In the genomic region with DNA sequence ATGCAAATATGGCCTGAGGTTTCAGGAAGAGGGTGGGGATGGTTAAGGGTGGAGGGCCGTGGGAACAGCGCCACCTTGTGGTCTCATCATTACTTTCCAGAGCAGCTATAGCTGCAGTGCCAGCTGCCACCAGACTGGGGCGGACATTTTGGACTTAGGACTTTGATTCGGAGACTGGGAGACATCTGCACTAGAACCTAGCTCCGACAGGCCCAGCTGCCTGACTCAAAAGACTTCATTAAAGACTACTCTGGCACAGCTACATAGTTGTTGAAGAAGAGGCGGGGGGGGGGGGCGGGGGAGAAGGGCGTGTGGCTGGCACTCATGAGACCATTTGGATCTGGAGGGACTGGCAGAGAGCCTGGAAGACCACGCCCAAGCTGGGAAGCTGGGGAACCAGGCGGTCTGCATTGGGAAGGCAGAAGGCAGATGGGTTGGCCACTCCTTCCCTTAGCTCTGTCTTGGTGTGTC, we compare ENCODE assay signal across 8 mouse cellular contexts. TPM values are rescaled to one million over a fixed set of nuclear protein-coding genes. Genes with fewer than 3 reads are reported as not detected.
DNase-seq lines count a peak whose midpoint lies in the region; ATAC-seq and TF ChIP-seq lines count a peak whose summit lies in the region.

No protein-coding gene starts in this region.

- WGBS in heart, embryonic 12.5 days = 6% methylated on average over 10 of the region's 10 CpGs
- 12% methylated on average over 10 of the region's 10 CpGs for WGBS in kidney, embryonic 16.5 days

- no peak overlapping the region for H3K4me3 ChIP-seq in bone marrow macrophage, adult 2 months (ENCODE audit: insufficient read depth, low read length)
- no peak overlapping the region for H3K4me3 ChIP-seq in embryonic fibroblast, embryonic 13.5 days (ENCODE audit: insufficient read depth, low read length)
- peak overlapping the region; percentile 13; the same call in 1 of the 2 replicates for H3K4me3 ChIP-seq in heart, embryonic 12.5 days
- peak overlapping the region; percentile 13; the same call in 1 of the 2 replicates for H3K4me3 ChIP-seq in kidney, embryonic 16.5 days (ENCODE audit: low read length)
- H3K4me3 ChIP-seq in myocyte = no peak overlapping the region

- no peaks in the 10 kb centered on the region for H3K4me1 ChIP-seq in bone marrow macrophage, adult 2 months (ENCODE audit: control insufficient read depth, insufficient read depth, low read length)
- H3K4me1 ChIP-seq in embryonic fibroblast, embryonic 13.5 days (ENCODE audit: control insufficient read depth, insufficient read depth, low read length) = no peaks in the 10 kb centered on the region
- peaks cover 16% of the 10 kb centered on the region for H3K4me1 ChIP-seq in heart, embryonic 12.5 days (replicated peaks)
- peaks cover 7% of the 10 kb centered on the region; the same call in 1 of the 2 replicates for H3K4me1 ChIP-seq in kidney, embryonic 16.5 days (ENCODE audit: insufficient read depth, low read length)

- DNase-seq in A20 (ENCODE audit: low read depth, low spot score) = peak; percentile 75
- peak; percentile 71 for DNase-seq in liver
- peak; percentile 60 to 83 for DNase-seq in spleen, postnatal 4 days (ENCODE audit: low spot score in 2 of 2)

- H3K9me3 ChIP-seq in heart, embryonic 12.5 days (replicated peaks) = no peaks in the 10 kb centered on the region; the same call in 1 of the 2 replicates
- H3K9me3 ChIP-seq in kidney, embryonic 16.5 days (ENCODE audit: low read length) = no peaks in the 10 kb centered on the region

- no peak for TF ChIP-seq POLR2A in bone marrow macrophage, adult 2 months (IDR thresholded peaks at IDR 0.05; ENCODE audit: borderline replicate concordance, low read depth, low read length)
- TF ChIP-seq POLR2A in embryonic fibroblast, embryonic 13.5 days (IDR thresholded peaks at IDR 0.05; ENCODE audit: low read depth, low read length) = no peak
- TF ChIP-seq POLR2A in myocyte (IDR thresholded peaks at IDR 0.05; ENCODE audit: insufficient read length, low read depth) = peak; percentile 26

- H3K79me2 ChIP-seq in myocyte (ENCODE audit: control insufficient read depth, insufficient read depth) = no peaks in the 10 kb centered on the region

- H3K27ac ChIP-seq in bone marrow macrophage, adult 2 months (ENCODE audit: insufficient read depth, low read depth, low read length) = no peak overlapping the region
- no peak overlapping the region for H3K27ac ChIP-seq in embryonic fibroblast, embryonic 13.5 days (ENCODE audit: insufficient read depth, low read length)
- no peak overlapping the region for H3K27ac ChIP-seq in heart, embryonic 12.5 days (ENCODE audit: poor library complexity, severe bottlenecking)
- H3K27ac ChIP-seq in kidney, embryonic 16.5 days (ENCODE audit: low read length) = no peak overlapping the region

- peak; percentile 74 for ATAC-seq in heart, embryonic 12.5 days (ENCODE audit: insufficient number of reproducible peaks, low FRiP score)
- ATAC-seq in kidney, embryonic 16.5 days (ENCODE audit: low FRiP score, low TSS enrichment) = peak; percentile 84

- H3K36me3 ChIP-seq in heart, embryonic 12.5 days = no peaks in the 10 kb centered on the region
- H3K36me3 ChIP-seq in kidney, embryonic 16.5 days (ENCODE audit: insufficient read depth, low read length) = no peaks in the 10 kb centered on the region
- no peaks in the 10 kb centered on the region for H3K36me3 ChIP-seq in myocyte (ENCODE audit: control insufficient read depth, insufficient read depth)

- H3K4me2 ChIP-seq in heart, embryonic 12.5 days = peak overlapping the region; percentile 59
- peak overlapping the region; percentile 44 for H3K4me2 ChIP-seq in kidney, embryonic 16.5 days (replicated peaks; ENCODE audit: low read depth, low read length)
- H3K4me2 ChIP-seq in myocyte (ENCODE audit: low read depth) = peak overlapping the region; percentile 24

- H3K9ac ChIP-seq in heart, embryonic 12.5 days = no peak overlapping the region
- H3K9ac ChIP-seq in kidney, embryonic 16.5 days (replicated peaks; ENCODE audit: low read length) = 0 out of 2 replicates have a peak overlapping the region, but pooled peaks have one; percentile 29

- H3K27me3 ChIP-seq in heart, embryonic 12.5 days (replicated peaks) = no peaks in the 10 kb centered on the region
- H3K27me3 ChIP-seq in kidney, embryonic 16.5 days (ENCODE audit: insufficient read depth, low read length) = no peaks in the 10 kb centered on the region
- no peaks in the 10 kb centered on the region for H3K27me3 ChIP-seq in myocyte (ENCODE audit: control insufficient read depth, insufficient read depth, insufficient read length)

- H3ac ChIP-seq in myocyte (ENCODE audit: control insufficient read depth, insufficient read length) = no peak overlapping the region

- TF ChIP-seq CTCF in bone marrow macrophage, adult 2 months (IDR thresholded peaks at IDR 0.05; ENCODE audit: low read depth, low read length) = peak; percentile 82
- peak; percentile 98 for TF ChIP-seq CTCF in embryonic fibroblast, embryonic 13.5 days (IDR thresholded peaks at IDR 0.05; ENCODE audit: borderline replicate concordance, insufficient read depth, low read length)

TF ChIP-seq in myocyte, 11 proteins besides CTCF, POLR2A, EP300 and RAD21:
- TF ChIP-seq MYOD1 (IDR thresholded peaks at IDR 0.05; ENCODE audit: control insufficient read depth in 1 of 3, insufficient read length in 2 of 3, low read depth in 2 of 3) = peak in 1 of 3 experiments; percentile 40
- no peak for TF ChIP-seq TCF12 (IDR thresholded peaks at IDR 0.05; ENCODE audit: insufficient read depth, poor library complexity, severe bottlenecking)
- peak in 1 of 3 experiments; percentile 36 for TF ChIP-seq MYOG (IDR thresholded peaks at IDR 0.05; ENCODE audit: control insufficient read depth in 1 of 3, insufficient read depth in 1 of 3, insufficient read length in 2 of 3, low read depth in 2 of 3)

RNA-seq across cellular contexts. Expression of gene Dkk3, which starts 21.4 kb away (rescaled TPM):
- polyA plus RNA-seq in bone marrow macrophage, adult 2 months (2012; ENCODE audit: insufficient read depth, insufficient read length, missing spikeins) = 1.3 and 2.1 TPM in 2 replicates
- 130 and 148 TPM in 2 replicates for polyA plus RNA-seq in embryonic fibroblast, embryonic 13.5 days (2011; ENCODE audit: insufficient read length, low read depth, missing spikeins)
- polyA plus RNA-seq in heart, embryonic 12.5 days (2016; fragmentation: Nextera tagmentation; extraction: Ambion mirVana) = 91.4 and 96.7 TPM in 2 replicates
- 26.4 and 27.5 TPM in 2 replicates for polyA plus RNA-seq in kidney, embryonic 16.5 days (2015; fragmentation: Nextera tagmentation; extraction: Ambion mirVana)
- 0.10 TPM for polyA plus RNA-seq in myocyte (2012; fragmentation: generic; extraction: Trizol)

RNA-seq across cellular contexts. Expression of gene Mical2, which starts 45.4 kb away (rescaled TPM):
- polyA plus RNA-seq in bone marrow macrophage, adult 2 months (2012; ENCODE audit: insufficient read depth, insufficient read length, missing spikeins) = 8.5 and 12.5 TPM in 2 replicates
- 76.3 and 150 TPM in 2 replicates for polyA plus RNA-seq in embryonic fibroblast, embryonic 13.5 days (2011; ENCODE audit: insufficient read length, low read depth, missing spikeins)
- 156 and 163 TPM in 2 replicates for polyA plus RNA-seq in heart, embryonic 12.5 days (2016; fragmentation: Nextera tagmentation; extraction: Ambion mirVana)
- polyA plus RNA-seq in kidney, embryonic 16.5 days (2015; fragmentation: Nextera tagmentation; extraction: Ambion mirVana) = 7.9 and 8.3 TPM in 2 replicates
- 34.8 TPM for polyA plus RNA-seq in myocyte (2012; fragmentation: generic; extraction: Trizol)

Comparison
In these comparisons a context has a peak if more than half of its experiments do, and no peak if none do; other contexts are left out.
1. H3K4me3 ChIP-seq: peak in heart, embryonic 12.5 days (single experiment) and kidney, embryonic 16.5 days (single experiment); none in bone marrow macrophage, adult 2 months (single experiment), embryonic fibroblast, embryonic 13.5 days (single experiment) and myocyte (single experiment).
2. Peak in every context shown above with its lines, with median percentiles within 50 percentile points of each other: DNase-seq and H3K4me2 ChIP-seq.